In the genomic region with DNA sequence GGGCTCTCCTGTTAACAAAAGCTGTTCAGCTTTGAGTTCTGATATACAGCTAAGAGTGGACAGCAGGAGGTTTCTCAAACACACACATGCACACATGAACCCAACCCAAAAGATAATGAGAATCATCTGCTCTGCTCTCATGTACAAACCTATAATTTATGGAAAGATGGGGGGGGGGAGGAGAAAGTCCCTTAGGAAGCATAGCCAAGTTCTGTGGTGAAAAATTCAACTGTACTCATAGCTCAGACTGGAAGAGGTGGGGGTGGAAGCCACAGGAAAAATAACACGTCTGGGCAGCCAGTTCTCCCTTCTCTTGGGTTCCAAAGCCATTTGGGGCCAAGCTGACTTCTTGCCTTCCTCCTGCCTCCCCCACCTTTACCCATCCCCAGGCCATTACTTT, we compare ENCODE assay signal across 27 mouse cellular contexts.
"Had no signal": no experiment of that assay in that cellular context is flagged by ENCODE, and none has a peak within 500 bp of the region (broad histone marks: within the 10 kb centered on the region; RNA-seq: fewer than 3 reads in every experiment).

No protein-coding gene starts in this region.

- H3K36me3 ChIP-seq: heart, embryonic 13.5 days; heart, embryonic 15.5 days; hindbrain, embryonic 13.5 days; hindbrain, embryonic 15.5 days; kidney, embryonic 15.5 days; limb, embryonic 12.5 days; limb, embryonic 15.5 days; liver, embryonic 12.5 days had no signal

- H3K4me1 ChIP-seq: hindbrain, embryonic 13.5 days had no signal

- H3K4me3 ChIP-seq: heart, adult 2 months; heart, embryonic 13.5 days; heart, embryonic 15.5 days; hindbrain, embryonic 13.5 days; hindbrain, embryonic 15.5 days; kidney, embryonic 15.5 days; limb, embryonic 12.5 days; limb, embryonic 15.5 days; liver, embryonic 12.5 days had no signal

- H3K9ac ChIP-seq: heart, embryonic 13.5 days; heart, embryonic 15.5 days; hindbrain, embryonic 13.5 days; hindbrain, embryonic 15.5 days; kidney, embryonic 15.5 days; limb, embryonic 12.5 days; limb, embryonic 15.5 days; liver, embryonic 12.5 days; liver, embryonic 14.5 days had no signal

- ATAC-seq: hindbrain, postnatal 0 days; intestine, embryonic 16.5 days; liver, embryonic 12.5 days had no signal

- DNase-seq: gastrocnemius, postnatal 14 days; gastrocnemius, postnatal 36 days; heart, adult 11 months; heart, adult 2 months; heart, postnatal 14 days; heart, postnatal 36 days; kidney, adult 11 months; kidney, adult 2 months; kidney, adult 9 months; kidney, postnatal 14 days; kidney, postnatal 36 days; layer of hippocampus, adult 9-11 months; layer of hippocampus, postnatal 36 days; left cerebral cortex, postnatal 4 days had no signal

- H3K27me3 ChIP-seq: heart, embryonic 13.5 days; heart, embryonic 15.5 days; hindbrain, embryonic 13.5 days; hindbrain, embryonic 15.5 days; kidney, embryonic 15.5 days; limb, embryonic 15.5 days; liver, embryonic 12.5 days had no signal

- H3K9me3 ChIP-seq: heart, embryonic 13.5 days; heart, embryonic 15.5 days; hindbrain, embryonic 13.5 days; hindbrain, embryonic 15.5 days; kidney, embryonic 15.5 days; limb, embryonic 12.5 days; limb, embryonic 15.5 days; liver, embryonic 12.5 days had no signal

- H3K4me2 ChIP-seq: heart, embryonic 11.5 days; heart, embryonic 13.5 days; heart, embryonic 15.5 days; hindbrain, embryonic 13.5 days; hindbrain, embryonic 15.5 days; kidney, embryonic 15.5 days; limb, embryonic 12.5 days; limb, embryonic 15.5 days; liver, embryonic 12.5 days had no signal

- H3K27ac ChIP-seq: heart, adult 2 months; heart, embryonic 13.5 days; heart, embryonic 15.5 days; hindbrain, embryonic 13.5 days; hindbrain, embryonic 15.5 days; hindbrain, postnatal 0 days; kidney, embryonic 15.5 days; kidney, postnatal 0 days; limb, embryonic 12.5 days; limb, embryonic 15.5 days; liver, embryonic 12.5 days; liver, embryonic 14.5 days had no signal
